Mouse (Mus musculus) cortical plate, adult 2 months (tissue): ENCODE data around the gene Myoz1.

Experiments
- CTCF ChIP-seq: fragments of 200-500 bp; IDR thresholded peaks from 2 replicates; pipeline ENCODE4 v1.5.1; 2011; ENCODE audit warnings: mild to moderate bottlenecking, control low read depth, low read length; ENCODE audit not compliant: insufficient read depth; ENCODE audit errors: extremely low read depth
- POLR2A ChIP-seq: fragments of 200-500 bp; IDR thresholded peaks from 2 replicates; pipeline ENCODE4 v1.6.1; 2011; ENCODE audit warnings: mild to moderate bottlenecking, low read length, control low read depth; ENCODE audit not compliant: insufficient read depth; ENCODE audit errors: extremely low read depth

GRCm38 (mm10) chr14:20689009-20689408 is 32.7 kb upstream of the Myoz1 start:
- TF ChIP-seq CTCF (no peak), POLR2A (no peak)
